Mouse (Mus musculus): Measurements from ENCODE around the gene Tekt3. TPM values are rescaled to one million over a fixed set of nuclear protein-coding genes. Genes with fewer than 3 reads are reported as not detected.

The Tekt3 gene
- total RNA-seq, 2 experiments from 2014 or later, result not detected

DNA sequence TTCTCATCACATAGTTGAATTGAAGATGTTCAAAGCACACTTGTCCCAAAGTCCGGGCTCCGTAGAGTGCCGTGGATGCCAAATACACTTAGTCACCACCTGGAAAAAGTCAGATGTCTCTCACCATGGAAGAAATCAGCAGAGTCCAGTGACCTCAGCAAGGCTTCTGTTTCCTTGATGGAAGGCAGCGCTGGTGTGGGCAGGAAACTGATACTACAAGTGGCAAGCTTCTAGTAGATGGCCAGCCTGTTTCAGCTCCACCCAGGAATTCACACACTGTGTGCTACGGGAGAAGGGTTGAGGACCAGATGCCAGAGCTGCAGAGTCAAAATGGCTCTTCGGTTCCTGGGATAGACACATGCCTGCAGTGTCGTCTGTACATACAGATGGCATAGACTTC lies 58.3 kb downstream of the Tekt3 start:
- no peak for ATAC-seq (replicated peaks; ENCODE audit: low FRiP score, low TSS enrichment, poor library complexity, severe bottlenecking)

DNA sequence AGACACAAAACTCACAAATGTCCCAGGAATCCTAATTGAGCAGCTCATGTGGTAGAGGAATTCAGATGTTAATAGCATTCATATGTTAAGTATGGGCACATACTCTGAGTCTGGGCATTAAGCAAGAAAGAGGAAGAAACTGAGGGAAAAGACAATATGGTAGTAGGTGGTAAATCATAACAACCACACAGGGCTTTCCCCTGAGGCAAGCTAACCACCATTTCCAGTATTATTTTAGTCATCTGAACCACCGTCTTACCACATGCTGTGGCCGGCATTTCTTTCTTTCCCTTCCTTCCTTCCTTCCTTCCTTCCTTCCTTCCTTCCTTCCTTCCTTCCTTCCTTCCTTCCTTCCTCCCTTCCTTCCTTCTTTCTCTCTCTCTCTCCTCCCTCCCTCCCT lies 60.8 kb downstream of the Tekt3 start:
- ATAC-seq (replicated peaks; ENCODE audit: low FRiP score, low TSS enrichment, poor library complexity, severe bottlenecking), result no peak

DNA sequence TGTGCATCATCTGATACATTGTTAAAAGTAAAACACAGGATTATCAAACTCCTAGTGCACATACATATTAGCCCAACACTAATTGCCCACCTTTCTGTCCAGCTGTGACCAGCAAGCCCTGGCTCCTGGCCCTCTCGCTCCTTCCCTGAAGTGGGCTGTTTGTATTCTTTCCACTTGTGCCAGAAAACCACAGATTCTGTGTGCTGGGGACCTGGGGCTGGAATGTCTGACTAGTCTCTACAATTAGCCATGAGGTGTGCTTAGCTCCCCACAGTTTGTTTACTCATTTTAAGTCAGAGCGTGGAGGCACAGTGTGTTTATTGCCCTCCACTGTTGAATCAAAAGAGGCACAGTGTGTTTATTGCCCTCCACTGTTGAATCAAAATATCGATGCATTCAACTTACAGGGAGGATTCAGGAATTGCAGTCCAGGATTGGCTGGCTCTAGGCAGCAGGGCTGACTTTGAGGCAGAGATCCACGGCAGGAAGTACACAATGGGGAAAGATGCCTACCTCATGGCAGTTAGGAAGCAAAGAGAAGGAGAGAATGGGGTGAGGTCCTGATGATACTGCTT lies 61.4 kb downstream of the Tekt3 start:
- ATAC-seq (replicated peaks; ENCODE audit: low FRiP score, low TSS enrichment, poor library complexity, severe bottlenecking), result no peak

DNA sequence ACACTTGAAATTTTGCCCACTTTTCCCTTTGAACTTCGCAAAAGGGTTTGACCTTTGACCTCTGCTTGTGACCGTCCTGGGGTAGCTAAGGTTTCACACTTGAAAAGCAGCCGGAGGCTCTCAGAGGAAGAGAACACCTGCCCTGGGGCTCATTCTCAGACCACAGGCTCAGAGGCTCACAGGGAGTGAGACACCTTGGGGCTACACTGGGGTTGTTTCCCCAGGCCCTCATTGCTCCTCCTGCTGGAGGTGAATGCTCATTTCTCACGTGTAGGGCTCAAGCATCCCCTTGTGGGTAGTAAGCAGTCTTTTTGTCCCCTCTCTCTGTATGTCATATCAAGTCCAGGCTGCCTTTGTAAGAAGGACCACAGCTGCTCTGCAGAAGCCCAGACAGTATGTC lies 62.9 kb downstream of the Tekt3 start:
- no peak for ATAC-seq (replicated peaks; ENCODE audit: low FRiP score, low TSS enrichment, poor library complexity, severe bottlenecking)

DNA sequence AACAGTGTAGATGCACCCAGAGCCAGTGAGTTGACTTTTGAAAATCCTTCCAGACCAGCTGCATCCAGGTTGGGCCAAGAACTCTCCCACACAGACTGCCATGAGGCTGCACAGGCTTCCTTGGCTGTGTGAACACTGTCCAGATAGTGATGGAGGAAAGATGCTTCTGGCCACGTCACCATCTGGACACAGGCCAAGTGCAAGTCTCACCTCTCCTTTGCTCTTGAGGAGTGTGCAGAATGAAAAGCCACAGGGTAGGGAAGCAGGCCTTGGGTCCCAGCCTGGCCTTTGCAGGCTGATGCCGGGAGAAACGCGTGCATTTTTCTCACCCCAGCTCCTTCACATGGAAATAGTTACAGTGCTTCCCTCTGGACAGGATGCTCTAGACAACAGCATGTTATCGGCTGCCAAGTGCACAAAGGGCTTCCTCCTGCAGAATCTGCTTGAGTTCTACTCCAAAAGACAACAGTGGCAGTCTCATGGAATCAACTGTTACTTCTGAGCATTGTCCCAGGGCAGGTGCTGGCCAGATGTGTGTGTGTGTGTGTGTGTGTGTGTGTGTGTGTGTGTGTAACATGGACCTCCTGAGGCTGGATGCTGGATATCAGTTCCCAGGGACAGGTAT lies 64.5 kb downstream of the Tekt3 start:
- ATAC-seq (replicated peaks; ENCODE audit: low FRiP score, low TSS enrichment, poor library complexity, severe bottlenecking), result no peak

DNA sequence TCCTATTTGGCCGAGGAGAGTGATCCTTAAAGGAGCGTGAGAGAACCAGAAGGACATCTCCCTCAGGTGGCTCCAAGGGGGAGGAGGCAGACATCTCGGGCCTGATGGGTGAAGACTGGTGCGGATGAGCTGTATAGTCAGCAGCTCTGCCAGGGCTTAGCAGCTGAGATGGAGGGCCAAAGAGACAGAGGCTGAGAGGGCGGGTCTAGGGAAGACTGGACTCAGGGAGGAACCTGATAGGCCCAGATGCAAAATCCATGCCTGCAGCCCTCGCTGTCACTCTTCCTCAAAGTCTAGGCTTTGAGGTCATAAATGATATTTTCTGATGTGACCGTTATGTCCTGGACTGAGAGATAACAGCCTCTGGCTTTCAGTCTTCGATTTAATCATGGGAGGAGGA lies 65.5 kb downstream of the Tekt3 start:
- no peak for ATAC-seq (replicated peaks; ENCODE audit: low FRiP score, low TSS enrichment, poor library complexity, severe bottlenecking)

DNA sequence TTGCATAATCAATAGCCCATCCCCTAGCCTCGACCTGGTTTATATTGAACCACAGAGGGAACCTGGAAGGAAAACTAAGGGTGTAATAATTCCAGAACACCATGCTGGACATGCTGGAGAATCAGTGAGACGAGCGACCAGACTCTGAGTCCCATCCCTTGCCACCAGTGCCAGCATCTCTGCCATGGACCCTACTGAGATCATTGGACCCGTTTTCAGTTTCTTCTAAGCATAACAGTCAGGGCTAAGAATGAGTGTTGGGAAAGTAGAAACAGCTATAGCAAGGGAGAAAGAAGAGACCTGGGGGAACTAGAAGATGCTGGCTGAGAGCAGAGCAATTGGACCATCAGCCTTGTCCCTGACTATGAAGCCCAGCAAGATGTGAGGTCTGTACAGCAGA lies 66.1 kb downstream of the Tekt3 start:
- ATAC-seq (replicated peaks; ENCODE audit: low FRiP score, low TSS enrichment, poor library complexity, severe bottlenecking), result no peak

DNA sequence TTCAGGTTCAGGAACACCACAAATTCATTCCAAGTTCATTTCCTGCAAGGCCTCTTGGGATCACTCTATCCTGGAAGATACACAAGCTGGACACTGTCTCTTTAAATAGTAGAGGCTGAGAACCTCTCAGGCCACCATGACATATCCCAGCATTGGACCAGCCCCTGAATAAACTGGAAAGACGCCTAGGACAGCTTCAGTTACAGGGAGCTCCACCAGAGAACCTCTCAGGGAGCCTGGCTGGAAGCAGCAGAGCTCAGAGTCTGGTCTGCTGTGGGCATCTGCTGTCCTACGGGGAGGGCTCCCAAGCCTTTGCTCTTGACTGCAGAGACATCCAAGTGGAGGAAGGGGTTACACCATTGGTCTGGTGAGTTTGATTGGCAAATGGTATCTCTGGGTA lies 67.3 kb downstream of the Tekt3 start, which contains the start of gene Pmp22:
Gene Pmp22 (plus strand): TSS at position 199 of the 400 bp plus-strand sequence.
- no peak for ATAC-seq (replicated peaks; ENCODE audit: low FRiP score, low TSS enrichment, poor library complexity, severe bottlenecking)

DNA sequence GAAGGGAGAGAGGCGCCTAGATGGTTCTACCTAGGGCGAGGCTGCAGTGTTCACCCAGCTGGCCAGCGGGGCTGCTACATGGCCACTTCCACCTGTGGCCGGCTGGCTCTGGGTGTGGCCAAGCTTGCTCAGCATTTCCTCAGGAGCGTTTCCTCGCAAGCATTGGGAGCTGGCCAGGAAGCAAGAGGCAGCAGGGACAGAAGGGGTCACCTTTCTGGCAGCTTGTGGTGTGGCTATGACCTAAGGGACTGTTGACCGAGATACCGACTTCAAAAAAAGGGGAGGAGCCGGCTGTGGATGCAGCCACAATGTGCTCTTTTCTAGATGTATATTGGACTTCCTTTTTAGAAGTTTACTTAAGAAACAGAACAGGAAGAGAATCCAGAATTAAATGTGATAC lies 67.9 kb downstream of the Tekt3 start:
- ATAC-seq (replicated peaks; ENCODE audit: low FRiP score, low TSS enrichment, poor library complexity, severe bottlenecking), result no peak

DNA sequence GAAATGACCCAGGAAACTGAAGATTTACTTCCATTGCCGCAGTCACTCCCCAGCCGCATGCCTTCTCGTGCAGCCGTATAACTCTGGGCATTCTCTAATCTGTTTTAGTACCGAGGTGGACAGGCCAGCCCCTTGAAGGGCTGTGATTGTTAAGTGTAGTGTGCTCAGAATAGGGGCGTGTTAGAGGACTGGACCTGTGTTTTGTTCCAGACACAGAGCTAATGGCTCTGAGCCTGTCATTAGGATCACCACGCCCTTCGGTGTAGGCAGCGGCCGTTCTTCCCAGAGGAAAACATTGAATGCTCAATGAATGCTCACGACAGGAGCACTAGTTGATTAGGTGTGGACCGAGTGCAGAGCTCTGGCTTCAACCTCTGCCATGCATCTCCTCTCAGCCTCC lies 68.4 kb downstream of the Tekt3 start:
- no peak for ATAC-seq (replicated peaks; ENCODE audit: low FRiP score, low TSS enrichment, poor library complexity, severe bottlenecking)

DNA sequence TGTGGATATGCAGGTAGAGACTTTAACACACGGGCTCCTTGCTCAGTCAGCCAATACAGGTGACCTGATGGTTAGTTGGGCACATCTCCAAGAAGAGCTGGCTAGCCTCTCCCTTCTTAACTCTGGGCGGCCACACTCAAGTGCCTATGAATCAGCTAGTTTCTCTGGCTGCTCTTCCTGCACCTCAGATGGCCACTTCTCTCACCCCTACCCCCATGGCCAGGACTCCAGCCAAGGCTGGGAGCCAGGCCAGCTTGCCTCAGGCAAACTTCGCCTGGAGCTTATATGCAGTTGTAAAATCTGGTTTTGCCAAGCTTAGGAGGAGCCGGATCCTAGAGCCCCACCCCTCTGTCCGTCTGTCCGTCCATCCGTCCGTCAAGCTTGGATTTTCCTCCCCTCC lies 69.0 kb downstream of the Tekt3 start:
- ATAC-seq (replicated peaks; ENCODE audit: low FRiP score, low TSS enrichment, poor library complexity, severe bottlenecking), result no peak

DNA sequence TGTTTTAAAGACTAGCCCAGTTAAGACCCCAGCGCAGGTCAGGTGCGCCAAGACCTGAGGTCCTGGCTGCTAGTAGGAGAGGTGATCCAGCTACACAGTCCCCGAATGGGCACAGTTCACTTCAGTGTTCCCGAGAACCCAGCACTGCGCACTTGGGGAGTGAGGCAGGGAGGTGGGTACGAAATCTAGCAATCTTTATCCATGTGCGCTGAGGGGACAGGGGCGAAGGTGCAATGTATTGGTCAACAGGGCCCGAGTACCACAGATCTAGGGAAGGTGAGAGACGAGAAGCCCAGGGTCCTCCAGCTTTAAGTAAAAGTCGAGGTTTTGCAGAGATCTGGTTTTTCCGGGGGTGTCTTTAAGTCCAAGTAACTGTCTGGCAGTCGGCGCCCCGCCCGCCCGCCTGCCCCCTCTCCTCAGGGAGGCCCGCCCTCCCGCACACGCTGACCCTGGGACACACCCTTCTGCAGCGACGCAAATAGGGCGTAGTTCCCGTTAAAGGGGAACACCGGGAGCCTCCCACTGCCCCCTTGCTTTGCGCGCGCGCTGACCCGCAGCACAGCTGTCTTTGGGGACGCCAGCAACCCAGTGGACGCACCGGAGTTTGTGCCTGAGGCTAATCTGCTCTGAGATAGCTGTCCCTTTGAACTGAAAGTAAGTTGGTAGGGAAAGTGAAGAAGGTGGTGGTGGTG lies 69.7 kb downstream of the Tekt3 start:
- ATAC-seq (replicated peaks; ENCODE audit: low FRiP score, low TSS enrichment, poor library complexity, severe bottlenecking), result no peak

DNA sequence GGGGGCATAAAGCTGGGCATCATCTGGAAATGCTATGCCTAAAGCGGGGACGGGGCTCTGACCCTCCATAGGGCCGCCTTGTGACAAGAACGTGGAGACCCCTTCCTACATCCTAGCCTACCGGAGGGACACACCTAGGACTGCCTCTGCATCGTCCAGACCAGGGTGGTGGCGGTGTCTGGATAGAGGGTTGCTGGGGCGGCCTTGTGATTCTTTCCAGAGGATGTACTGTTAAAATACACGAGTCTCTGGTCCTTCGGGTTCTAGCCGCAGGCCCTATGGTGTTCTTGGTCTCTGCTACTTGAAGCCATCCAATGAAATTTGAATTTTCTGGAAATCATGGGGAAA lies 70.2 kb downstream of the Tekt3 start:
- ATAC-seq (replicated peaks; ENCODE audit: low FRiP score, low TSS enrichment, poor library complexity, severe bottlenecking), result no peak

DNA sequence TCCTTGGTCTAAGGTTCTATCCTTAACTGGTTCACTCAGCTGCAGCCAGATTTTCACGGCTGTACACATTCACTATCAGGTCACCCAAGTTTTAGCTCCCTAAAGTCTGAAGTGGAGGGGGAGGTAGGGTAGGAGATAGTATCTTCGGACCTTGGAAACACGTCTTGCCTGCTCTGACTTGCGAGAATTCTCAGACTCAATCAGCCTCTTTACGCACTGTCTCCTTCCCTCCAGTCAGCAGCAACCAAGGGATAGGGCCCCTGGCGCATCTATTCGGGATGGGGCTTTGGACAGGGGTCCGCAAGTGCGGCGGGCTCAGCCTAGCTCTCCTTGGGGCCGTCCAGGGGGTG lies 70.7 kb downstream of the Tekt3 start:
- no peak for ATAC-seq (replicated peaks; ENCODE audit: low FRiP score, low TSS enrichment, poor library complexity, severe bottlenecking)

DNA sequence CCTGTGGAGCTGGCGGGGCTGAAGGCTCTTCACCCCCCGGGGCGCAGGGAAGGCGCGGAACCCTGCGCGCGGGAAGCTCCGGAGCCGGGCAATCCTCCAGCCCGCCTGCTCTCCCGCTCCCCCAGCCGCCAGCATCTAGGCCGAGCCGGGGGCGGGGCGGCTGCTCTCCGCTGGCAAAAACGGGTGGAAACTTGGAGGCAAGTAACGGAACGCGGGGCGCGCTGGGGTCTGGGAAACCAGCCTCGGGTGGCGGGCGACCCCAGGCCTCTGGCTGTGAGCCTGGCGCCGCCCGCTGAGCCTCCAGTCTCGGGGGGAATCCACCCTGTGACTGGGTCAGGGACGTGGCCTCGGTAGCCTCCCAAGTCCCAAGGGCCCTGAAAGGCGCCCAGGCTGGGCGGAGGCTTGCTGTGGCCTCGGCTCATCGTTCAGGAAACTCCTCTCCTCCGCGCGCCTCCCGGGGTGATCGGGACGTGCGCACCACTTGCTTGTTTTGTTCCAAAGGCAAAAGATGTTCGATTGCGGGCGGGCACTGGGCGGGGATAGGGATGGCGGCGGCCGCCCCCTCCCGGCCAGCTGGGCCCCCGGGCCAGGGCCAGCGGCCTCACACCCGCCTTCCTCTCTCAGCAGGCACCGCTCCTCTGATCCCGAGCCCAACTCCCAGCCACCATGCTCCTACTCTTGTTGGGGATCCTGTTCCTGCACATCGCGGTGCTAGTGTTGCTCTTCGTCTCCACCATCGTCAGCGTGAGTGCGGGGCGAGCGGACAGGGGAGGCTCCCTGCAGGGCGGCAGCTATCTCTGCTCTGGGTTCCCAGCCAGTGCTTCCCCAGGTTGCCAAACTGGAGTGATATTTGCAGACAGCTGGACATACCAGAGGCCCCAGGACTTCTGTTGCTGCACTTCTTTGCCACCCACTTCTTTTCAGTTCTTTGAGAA lies 71.3 kb downstream of the Tekt3 start:
- ATAC-seq (replicated peaks; ENCODE audit: low FRiP score, low TSS enrichment, poor library complexity, severe bottlenecking), result no peak

DNA sequence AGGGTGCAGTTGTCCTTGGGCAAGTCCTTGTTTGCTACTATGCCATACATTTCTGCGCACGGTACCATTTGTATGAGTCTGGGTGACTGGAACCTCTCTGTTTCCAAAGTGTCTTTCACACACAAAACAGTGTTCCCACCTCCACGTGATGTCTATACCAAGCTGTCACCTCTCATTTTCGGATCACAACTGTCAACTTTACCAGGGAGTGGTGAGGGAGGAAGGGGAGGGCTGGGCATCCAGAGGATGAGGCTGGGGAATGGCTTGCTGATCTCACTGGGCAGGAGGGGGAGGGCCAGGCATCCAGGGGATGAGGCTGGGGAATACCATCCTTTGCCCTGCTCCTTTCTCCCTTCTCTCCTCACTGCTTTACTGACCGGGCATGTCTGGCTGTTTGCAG lies 72.6 kb downstream of the Tekt3 start:
- no peak for ATAC-seq (replicated peaks; ENCODE audit: low FRiP score, low TSS enrichment, poor library complexity, severe bottlenecking)

DNA sequence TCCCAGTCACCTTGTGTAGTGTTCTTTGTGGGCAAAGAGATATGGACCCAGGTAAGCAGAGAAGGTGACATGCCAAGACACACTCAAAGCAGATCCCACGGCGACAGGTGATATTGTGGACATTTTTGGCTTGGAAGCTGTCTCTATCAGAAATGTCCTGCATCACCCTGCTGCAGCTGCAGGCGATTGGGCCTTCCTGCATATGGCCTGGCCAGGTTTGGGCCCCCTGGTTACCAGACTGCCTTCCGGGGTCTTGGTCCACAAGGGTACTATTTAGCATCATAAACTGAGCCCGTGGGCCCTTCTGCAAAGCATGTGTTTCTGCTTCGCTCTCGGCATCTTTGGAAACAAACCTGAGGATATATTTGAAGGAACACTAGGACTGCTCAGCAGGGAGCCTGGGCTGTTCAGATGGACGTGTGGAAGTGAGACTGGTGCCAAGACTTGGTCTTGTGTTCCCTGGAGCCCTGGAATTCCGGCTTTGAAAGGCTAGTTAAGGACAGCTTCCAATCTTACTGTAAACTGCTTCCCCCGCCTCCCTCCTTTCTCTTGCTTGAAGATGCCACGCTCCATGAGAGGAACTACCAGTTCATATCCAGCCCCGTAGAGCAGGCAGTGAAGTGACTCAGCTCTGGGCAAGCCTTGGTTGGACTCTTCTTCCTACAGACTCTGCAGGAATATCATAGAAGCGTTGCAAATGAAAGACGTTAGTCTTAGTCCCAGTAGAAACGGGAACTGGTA lies 73.5 kb downstream of the Tekt3 start:
- no peak for ATAC-seq (replicated peaks; ENCODE audit: low FRiP score, low TSS enrichment, poor library complexity, severe bottlenecking)

DNA sequence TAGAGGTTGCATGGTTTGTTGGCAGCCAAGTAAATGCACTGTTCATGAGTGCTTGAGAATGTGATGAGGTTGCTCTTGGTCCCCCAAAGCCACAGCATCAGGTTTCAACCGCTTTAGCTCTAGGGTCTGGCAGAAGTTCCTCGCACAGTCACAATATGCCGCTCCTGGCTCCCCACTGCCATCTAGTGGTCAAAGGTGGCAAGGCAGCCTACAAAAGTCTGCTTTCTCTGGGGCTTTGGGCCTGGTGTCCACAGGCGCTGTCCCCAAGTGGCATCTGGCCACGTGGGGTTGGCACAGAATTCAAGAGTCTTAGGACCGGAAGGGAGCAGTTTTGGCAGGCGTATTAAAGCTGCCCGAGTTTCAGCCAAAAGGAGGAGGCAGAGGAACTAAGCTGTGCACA lies 74.2 kb downstream of the Tekt3 start:
- ATAC-seq (replicated peaks; ENCODE audit: low FRiP score, low TSS enrichment, poor library complexity, severe bottlenecking), result peak; percentile 71

DNA sequence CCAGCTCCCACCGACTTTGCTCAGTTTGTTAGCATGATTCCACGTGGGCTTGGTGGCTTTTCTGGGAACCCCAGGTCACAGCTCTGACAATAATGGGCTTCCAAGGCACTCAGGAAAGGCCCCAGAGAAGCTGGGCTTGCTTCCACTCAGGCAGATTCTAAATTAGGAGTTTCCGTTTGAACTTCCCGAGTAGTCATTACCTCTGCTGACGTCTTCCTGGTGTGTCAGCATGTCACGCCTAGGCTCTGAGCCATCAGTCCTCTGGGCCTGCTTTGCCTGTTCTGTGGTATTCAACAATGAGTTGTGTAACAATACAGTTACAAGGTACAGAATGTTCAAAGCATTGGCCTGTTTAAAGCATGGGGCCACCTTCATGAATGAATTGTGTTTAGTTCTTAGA lies 74.8 kb downstream of the Tekt3 start:
- no peak for ATAC-seq (replicated peaks; ENCODE audit: low FRiP score, low TSS enrichment, poor library complexity, severe bottlenecking)
